8 mouse cellular contexts compared by ENCODE assay signal in genomic region chrX:151520127-151520457, GRCm38 (mm10). TPM values are rescaled to one million over a fixed set of nuclear protein-coding genes. Genes with fewer than 3 reads are reported as not detected.
A peak's percentile ranks its signal among the peaks of the same experiment; 100 is the strongest.
DNase-seq lines count a peak whose midpoint lies in the region; ATAC-seq and TF ChIP-seq lines count a peak whose summit lies in the region.

No protein-coding gene starts in this region.

- peak overlapping the region; percentile 41 for H3K4me2 ChIP-seq in kidney, embryonic 16.5 days (replicated peaks; ENCODE audit: low read depth, low read length)
- peak overlapping the region; percentile 34; the same call in 1 of the 2 replicates for H3K4me2 ChIP-seq in embryonic facial prominence, embryonic 11.5 days (ENCODE audit: low read depth, low read length)
- peak overlapping the region; percentile 46 for H3K4me2 ChIP-seq in hindbrain, embryonic 16.5 days (ENCODE audit: low read length)
- H3K4me2 ChIP-seq in midbrain, postnatal 0 days (ENCODE audit: low read depth, low read length, poor library complexity, severe bottlenecking) = peak overlapping the region; percentile 38

- H3K9ac ChIP-seq in kidney, embryonic 16.5 days (replicated peaks; ENCODE audit: low read length) = peak overlapping the region; percentile 71
- peak overlapping the region; percentile 56 for H3K9ac ChIP-seq in embryonic facial prominence, embryonic 11.5 days (replicated peaks; ENCODE audit: low read length)
- peak overlapping the region; percentile 60 for H3K9ac ChIP-seq in hindbrain, embryonic 16.5 days (ENCODE audit: low read depth, low read length)
- peak overlapping the region; percentile 68; the same call in 1 of the 2 replicates for H3K9ac ChIP-seq in midbrain, postnatal 0 days (replicated peaks; ENCODE audit: low read length, poor library complexity, severe bottlenecking)

- H3K27ac ChIP-seq in kidney, embryonic 16.5 days (ENCODE audit: low read length) = peak overlapping the region; percentile 98
- peak overlapping the region; percentile 84 for H3K27ac ChIP-seq in embryonic facial prominence, embryonic 11.5 days (replicated peaks; ENCODE audit: low read depth, low read length)
- peak overlapping the region; percentile 98 for H3K27ac ChIP-seq in hindbrain, embryonic 16.5 days (ENCODE audit: low read depth, low read length)
- peak overlapping the region; percentile 96 for H3K27ac ChIP-seq in midbrain, postnatal 0 days (ENCODE audit: low read depth, low read length)

- no peaks in the 10 kb centered on the region for H3K4me1 ChIP-seq in kidney, embryonic 16.5 days (ENCODE audit: insufficient read depth, low read length)
- H3K4me1 ChIP-seq in embryonic facial prominence, embryonic 11.5 days (ENCODE audit: control insufficient read depth, insufficient read depth, low read length) = no peaks in the 10 kb centered on the region
- H3K4me1 ChIP-seq in hindbrain, embryonic 16.5 days (ENCODE audit: control insufficient read depth, insufficient read depth, low read depth, low read length) = peaks cover 3% of the 10 kb centered on the region
- H3K4me1 ChIP-seq in midbrain, postnatal 0 days (ENCODE audit: insufficient read depth, low read length) = no peaks in the 10 kb centered on the region

- H3K9me3 ChIP-seq in kidney, embryonic 16.5 days (ENCODE audit: low read length) = no peaks in the 10 kb centered on the region
- H3K9me3 ChIP-seq in embryonic facial prominence, embryonic 11.5 days (replicated peaks; ENCODE audit: control insufficient read depth, low read length) = no peaks in the 10 kb centered on the region
- H3K9me3 ChIP-seq in hindbrain, embryonic 16.5 days (ENCODE audit: control insufficient read depth, low read length) = 0 out of 2 replicates have a peak, but pooled peaks cover 3% of the 10 kb centered on the region
- H3K9me3 ChIP-seq in midbrain, postnatal 0 days (ENCODE audit: low read length) = no peaks in the 10 kb centered on the region

- H3K27me3 ChIP-seq in kidney, embryonic 16.5 days (ENCODE audit: insufficient read depth, low read length) = peaks cover 3% of the 10 kb centered on the region; the same call in 1 of the 2 replicates
- H3K27me3 ChIP-seq in embryonic facial prominence, embryonic 11.5 days (ENCODE audit: control insufficient read depth, insufficient read depth, low read length) = no peaks in the 10 kb centered on the region
- no peaks in the 10 kb centered on the region for H3K27me3 ChIP-seq in hindbrain, embryonic 16.5 days (replicated peaks; ENCODE audit: control insufficient read depth, insufficient read depth, low read length)
- no peaks in the 10 kb centered on the region for H3K27me3 ChIP-seq in midbrain, postnatal 0 days (ENCODE audit: insufficient read depth, low read length)

- WGBS in kidney, embryonic 16.5 days = 17% methylated on average over 11 of the region's 17 CpGs
- 17% methylated on average over 17 of the region's 17 CpGs for WGBS in embryonic facial prominence, embryonic 11.5 days
- WGBS in hindbrain, embryonic 16.5 days = 30% methylated on average over 17 of the region's 17 CpGs
- 21% methylated on average over 17 of the region's 17 CpGs for WGBS in midbrain, postnatal 0 days

- ATAC-seq in kidney, embryonic 16.5 days (ENCODE audit: low FRiP score, low TSS enrichment) = no peak
- ATAC-seq in embryonic facial prominence, embryonic 11.5 days (replicated peaks; ENCODE audit: insufficient number of reproducible peaks, low FRiP score, low TSS enrichment, low read depth) = no peak; the same call in none of the 2 replicates
- no peak for ATAC-seq in hindbrain, embryonic 16.5 days
- ATAC-seq in midbrain, postnatal 0 days (ENCODE audit: low FRiP score) = no peak

- TF ChIP-seq CTCF in midbrain, postnatal 0 days (IDR thresholded peaks at IDR 0.05) = no peak

- no peak for DNase-seq in kidney, postnatal 4 days
- DNase-seq in embryonic facial prominence, embryonic 11.5 days (ENCODE audit: low spot score) = no peak
- no peak for DNase-seq in midbrain, postnatal 0 days (ENCODE audit: low spot score)
- DNase-seq in right cerebral cortex, postnatal 25 days = no peak
- no peak for DNase-seq in adrenal gland, adult 18-20 months (ENCODE audit: low spot score in 2 of 2)
- no peak for DNase-seq in thymus, postnatal 10 days (ENCODE audit: low spot score in 2 of 2)

- H3K36me3 ChIP-seq in kidney, embryonic 16.5 days (ENCODE audit: insufficient read depth, low read length) = 0 out of 2 replicates have a peak, but pooled peaks cover 3% of the 10 kb centered on the region
- no peaks in the 10 kb centered on the region for H3K36me3 ChIP-seq in embryonic facial prominence, embryonic 11.5 days (replicated peaks; ENCODE audit: control insufficient read depth, insufficient read depth, low read depth, low read length)
- no peaks in the 10 kb centered on the region for H3K36me3 ChIP-seq in hindbrain, embryonic 16.5 days (ENCODE audit: control insufficient read depth, insufficient read depth, low read length)
- H3K36me3 ChIP-seq in midbrain, postnatal 0 days (ENCODE audit: insufficient read depth, low read length) = no peaks in the 10 kb centered on the region

- peak overlapping the region; percentile 51 for H3K4me3 ChIP-seq in kidney, embryonic 16.5 days (ENCODE audit: low read length)
- H3K4me3 ChIP-seq in embryonic facial prominence, embryonic 11.5 days (ENCODE audit: low read depth, low read length) = peak overlapping the region; percentile 48
- H3K4me3 ChIP-seq in hindbrain, embryonic 16.5 days (ENCODE audit: low read length) = peak overlapping the region; percentile 58
- H3K4me3 ChIP-seq in midbrain, postnatal 0 days (ENCODE audit: low read depth, low read length) = peak overlapping the region; percentile 49

RNA-seq across cellular contexts. Expression of gene Phf8, which starts 0.4 kb away (rescaled TPM):
- 17.2 and 19.2 TPM in 2 replicates for polyA plus RNA-seq in kidney, embryonic 16.5 days (2015; fragmentation: Nextera tagmentation; extraction: Ambion mirVana)
- 22.0 and 22.7 TPM in 2 replicates for polyA plus RNA-seq in embryonic facial prominence, embryonic 11.5 days (2014; fragmentation: Nextera tagmentation; extraction: Ambion mirVana)
- 14.4 and 17.2 TPM in 2 replicates for polyA plus RNA-seq in hindbrain, embryonic 16.5 days (2015; fragmentation: Nextera tagmentation; extraction: Ambion mirVana)
- 18.1 and 23.2 TPM in 2 replicates for total RNA-seq in midbrain, postnatal 0 days (2014; rRNA removed)
- polyA plus RNA-seq in midbrain, postnatal 0 days (2015; fragmentation: Nextera tagmentation; extraction: Ambion mirVana) = 8.6 and 9.2 TPM in 2 replicates
- total RNA-seq in adrenal gland, adult 18-20 months (2021) = 10 to 100 TPM; 27.4 to 28.6 TPM
